Mouse (Mus musculus): ENCODE results near the gene Ipo11. TPM values are rescaled to one million over a fixed set of nuclear protein-coding genes. Genes with fewer than 3 reads are reported as not detected.

The Ipo11 gene
- polyA plus RNA-seq, 1 experiment from 2014 or later, result 57.7 TPM

GRCm38 (mm10) chr13:106751951-106752350 is 184.8 kb downstream of the Ipo11 start:
- H3K36me3 ChIP-seq (ENCODE audit: control insufficient read depth, insufficient read depth, low read length), result no peaks in the 10 kb centered on the region
- H3K4me1 ChIP-seq (replicated peaks; ENCODE audit: control insufficient read depth, insufficient read depth, low read length), result no peaks in the 10 kb centered on the region
- no peak overlapping the region for H3K27ac ChIP-seq (ENCODE audit: low read depth)
- DNase-seq (ENCODE audit: low spot score) (no peak), ATAC-seq (replicated peaks; ENCODE audit: low FRiP score, low TSS enrichment, low read depth) (no peak)
- H3K9me3 ChIP-seq (ENCODE audit: control insufficient read depth, low read length), result no peaks in the 10 kb centered on the region
- H3K4me3 ChIP-seq (ENCODE audit: low read depth, low read length), result no peak overlapping the region
- H3K9ac ChIP-seq (ENCODE audit: low read length), result no peak overlapping the region
- 71% methylated on average over 1 of the region's 1 CpGs for WGBS
- no peak overlapping the region for H3K4me2 ChIP-seq (ENCODE audit: low read length)
- H3K27me3 ChIP-seq (replicated peaks; ENCODE audit: control insufficient read depth, insufficient read depth, low read length), result no peaks in the 10 kb centered on the region

GRCm38 (mm10) chr13:106746823-106747222 is 189.9 kb downstream of the Ipo11 start:
- DNase-seq (ENCODE audit: low spot score) (no peak), ATAC-seq (replicated peaks; ENCODE audit: low FRiP score, low TSS enrichment, low read depth) (no peak)
- no peak overlapping the region for H3K4me3 ChIP-seq (ENCODE audit: low read depth, low read length)
- no peak overlapping the region for H3K4me2 ChIP-seq (ENCODE audit: low read length)
- WGBS, result 57% methylated on average over 5 of the region's 5 CpGs
- no peaks in the 10 kb centered on the region for H3K36me3 ChIP-seq (ENCODE audit: control insufficient read depth, insufficient read depth, low read length)
- no peaks in the 10 kb centered on the region for H3K4me1 ChIP-seq (replicated peaks; ENCODE audit: control insufficient read depth, insufficient read depth, low read length)
- H3K9ac ChIP-seq (ENCODE audit: low read length), result no peak overlapping the region
- no peaks in the 10 kb centered on the region for H3K9me3 ChIP-seq (ENCODE audit: control insufficient read depth, low read length)
- no peak overlapping the region for H3K27ac ChIP-seq (ENCODE audit: low read depth)
- H3K27me3 ChIP-seq (replicated peaks; ENCODE audit: control insufficient read depth, insufficient read depth, low read length), result no peaks in the 10 kb centered on the region

GRCm38 (mm10) chr13:106745201-106745600 is 191.6 kb downstream of the Ipo11 start:
- Histone ChIP-seq H3K9ac (ENCODE audit: low read length) (no peak overlapping the region), H3K4me2 (ENCODE audit: low read length) (no peak overlapping the region), H3K27ac (ENCODE audit: low read depth) (no peak overlapping the region), H3K27me3 (replicated peaks; ENCODE audit: control insufficient read depth, insufficient read depth, low read length) (no peaks in the 10 kb centered on the region), H3K9me3 (ENCODE audit: control insufficient read depth, low read length) (no peaks in the 10 kb centered on the region), H3K4me1 (replicated peaks; ENCODE audit: control insufficient read depth, insufficient read depth, low read length) (no peaks in the 10 kb centered on the region), H3K36me3 (ENCODE audit: control insufficient read depth, insufficient read depth, low read length) (no peaks in the 10 kb centered on the region), H3K4me3 (ENCODE audit: low read depth, low read length) (no peak overlapping the region)
- whole genome bisulfite sequencing, result 63% methylated on average over 6 of the region's 6 CpGs
- no peak for DNase-seq (ENCODE audit: low spot score)
- ATAC-seq (replicated peaks; ENCODE audit: low FRiP score, low TSS enrichment, low read depth), result no peak

Other genes starting within 250 kb of the Ipo11 start
- gene Dimt1, start 10.2 kb upstream of the Ipo11 start, polyA plus RNA-seq (2014; fragmentation: Nextera tagmentation; extraction: Ambion mirVana), result 49.3 and 49.6 TPM in 2 replicates
- gene Kif2a, start 85.2 kb upstream of the Ipo11 start, polyA plus RNA-seq (2014; fragmentation: Nextera tagmentation; extraction: Ambion mirVana), result 15.5 and 16.5 TPM in 2 replicates